Mouse (Mus musculus) olfactory bulb, adult 2 months (tissue): ENCODE measurements around the gene Lactb. TPM values are rescaled to one million over a fixed set of nuclear protein-coding genes. Genes with fewer than 3 reads are reported as not detected.
"Not testable (repeated sequence)": the region's sequence is repeated elsewhere in the genome, so short reads cannot be mapped to it uniquely, and the experiment has no call there.

ENCODE experiments used
- H3K27ac ChIP-seq: fragments of 200-500 bp; 2 replicates; pipeline ENCODE4 v1.5.1; 2012; ENCODE audit warnings: low read depth, low read length; ENCODE audit not compliant: insufficient read depth
- H3K4me1 ChIP-seq: fragments of 200-500 bp; 2 replicates; pipeline ENCODE4 v1.6.1; 2012; ENCODE audit warnings: low read length; ENCODE audit not compliant: control insufficient read depth, insufficient read depth
- H3K4me3 ChIP-seq: fragments of 200-500 bp; 2 replicates; pipeline ENCODE4 v1.5.1; 2012; ENCODE audit warnings: mild to moderate bottlenecking, low read depth, low read length, moderate library complexity; ENCODE audit not compliant: insufficient read depth
- CTCF ChIP-seq: fragments of 200-500 bp; IDR thresholded peaks from 2 replicates; pipeline ENCODE4 v1.5.1; 2012; ENCODE audit warnings: low read depth, mild to moderate bottlenecking, low read length, moderate library complexity; ENCODE audit not compliant: insufficient read depth
- POLR2A ChIP-seq: fragments of 200-500 bp; IDR thresholded peaks from 2 replicates; pipeline ENCODE4 v1.6.1; 2012; ENCODE audit warnings: mild to moderate bottlenecking, low read depth, low read length, moderate library complexity; ENCODE audit not compliant: insufficient read depth
- WGBS: fragments of 180-500 bp; shearing (Covaris S2); methylation state at CpG from one replicate; pipeline ENCODE4 v1.1.7; 2018; 5-methylcytosine and 5-hydroxymethylcytosine counted together
- polyA plus RNA-seq: library from polyadenylated mRNA; stranded (reverse); fragments of >200 nt; gene quantifications from 2 replicates; pipeline ENCODE4 v1.2.4, GENCODE M21; 2012; ENCODE audit warnings: low replicate concordance; ENCODE audit not compliant: missing spikeins, insufficient read depth, insufficient read length

Gene Lactb
- polyA plus RNA-seq, 1 experiment: not detected

DNA sequence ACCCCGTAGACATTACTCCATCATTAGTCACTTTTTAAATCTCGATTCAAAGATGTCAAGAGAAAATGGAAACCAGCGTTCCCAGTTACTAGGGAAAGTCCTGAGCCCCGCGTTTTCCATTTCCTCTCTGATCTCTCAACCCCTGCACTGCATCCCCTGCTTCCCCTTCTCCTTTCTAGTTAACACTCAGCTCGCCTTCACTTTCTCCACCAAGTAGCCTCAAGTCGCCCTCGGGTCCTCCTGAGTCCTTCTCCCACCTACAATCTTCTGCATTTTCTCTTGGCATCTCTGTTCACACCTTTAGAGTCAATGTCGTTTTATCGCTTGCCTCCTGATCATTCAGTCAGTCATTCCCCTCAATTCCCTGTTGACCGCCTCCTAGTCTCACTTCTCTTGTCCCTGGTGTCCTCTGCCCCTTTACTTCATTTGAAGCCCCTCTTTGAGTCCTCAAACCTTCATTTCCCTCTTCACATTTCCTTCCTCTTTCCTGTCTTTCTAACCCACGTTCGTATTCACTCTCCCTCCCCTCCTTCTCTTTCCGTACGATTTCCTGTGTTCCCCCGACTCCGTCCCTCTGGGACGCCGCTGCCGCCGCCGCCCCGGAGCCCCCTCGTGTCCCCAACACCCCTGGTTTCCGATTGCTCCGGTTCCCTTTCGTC, 56.5 kb downstream of the Lactb start:
- Histone ChIP-seq H3K27ac (peak overlapping the region; percentile 35; the same call in 1 of the 2 replicates), H3K4me3 (peak overlapping the region; percentile 89), H3K4me1 (no peaks in the 10 kb centered on the region)
- WGBS: 1% methylated on average over 27 of the region's 27 CpGs
- no peak for TF ChIP-seq CTCF
- TF ChIP-seq POLR2A: no peak

DNA sequence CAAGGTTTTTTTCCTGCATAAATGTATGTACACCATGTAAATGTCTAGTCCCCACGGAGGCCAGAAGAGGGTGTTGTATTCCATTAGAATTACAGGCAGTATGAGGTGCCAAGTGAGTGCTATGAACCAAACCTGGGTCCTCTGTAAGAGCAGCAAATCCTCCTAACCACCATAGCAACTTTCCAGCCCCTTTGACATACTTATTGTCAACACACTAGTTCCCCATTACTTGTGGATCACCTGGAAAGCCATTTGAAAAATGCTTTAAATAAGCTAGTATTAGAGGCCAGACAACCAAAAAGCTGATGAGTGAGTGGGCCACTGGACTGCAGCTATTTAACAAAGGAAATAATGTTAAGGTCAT, 57.4 kb downstream of the Lactb start:
- TF ChIP-seq POLR2A (no peak), CTCF (no peak)
- Histone ChIP-seq H3K4me1 (no peaks in the 10 kb centered on the region), H3K4me3 (no peak overlapping the region), H3K27ac (no peak overlapping the region)
- WGBS: 70% methylated on average over 1 of the region's 1 CpGs

DNA sequence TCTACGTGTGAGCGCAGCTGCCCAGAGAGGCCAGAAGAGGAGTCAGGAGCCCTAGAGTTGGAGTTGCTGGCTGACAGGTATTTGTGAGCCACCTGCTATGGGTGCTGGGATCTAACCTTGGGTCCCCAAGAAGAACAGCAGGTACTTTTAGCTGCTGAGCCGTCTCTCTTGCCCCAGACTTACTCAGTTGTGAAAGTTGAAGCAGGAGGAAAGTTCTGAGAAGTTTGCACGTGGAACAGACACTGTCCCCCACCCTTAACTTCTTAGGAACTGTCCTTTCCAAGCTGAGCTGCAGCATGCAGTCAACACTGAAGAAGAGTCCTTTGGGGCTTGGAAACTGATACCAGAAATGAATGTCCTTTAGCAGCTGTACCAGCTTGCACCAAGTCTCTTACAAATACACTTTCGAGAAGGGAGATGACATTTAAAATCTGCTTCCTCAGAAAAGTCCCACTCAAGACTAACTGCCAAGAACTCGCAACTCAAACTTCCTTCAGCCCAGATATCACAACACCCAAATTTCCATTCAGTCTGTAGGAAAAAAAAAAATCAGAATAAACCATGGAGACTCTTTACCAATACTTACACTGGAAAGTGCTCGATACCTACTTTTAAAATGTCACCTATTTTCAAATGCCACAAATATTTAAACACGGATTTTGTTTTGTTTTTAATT, 57.9 kb downstream of the Lactb start:
- Histone ChIP-seq H3K4me1 (no peaks in the 10 kb centered on the region), H3K4me3 (no peak overlapping the region), H3K27ac (no peak overlapping the region)
- no peak for TF ChIP-seq POLR2A
- no peak for TF ChIP-seq CTCF
- 91% methylated on average over 8 of the region's 8 CpGs for WGBS

DNA sequence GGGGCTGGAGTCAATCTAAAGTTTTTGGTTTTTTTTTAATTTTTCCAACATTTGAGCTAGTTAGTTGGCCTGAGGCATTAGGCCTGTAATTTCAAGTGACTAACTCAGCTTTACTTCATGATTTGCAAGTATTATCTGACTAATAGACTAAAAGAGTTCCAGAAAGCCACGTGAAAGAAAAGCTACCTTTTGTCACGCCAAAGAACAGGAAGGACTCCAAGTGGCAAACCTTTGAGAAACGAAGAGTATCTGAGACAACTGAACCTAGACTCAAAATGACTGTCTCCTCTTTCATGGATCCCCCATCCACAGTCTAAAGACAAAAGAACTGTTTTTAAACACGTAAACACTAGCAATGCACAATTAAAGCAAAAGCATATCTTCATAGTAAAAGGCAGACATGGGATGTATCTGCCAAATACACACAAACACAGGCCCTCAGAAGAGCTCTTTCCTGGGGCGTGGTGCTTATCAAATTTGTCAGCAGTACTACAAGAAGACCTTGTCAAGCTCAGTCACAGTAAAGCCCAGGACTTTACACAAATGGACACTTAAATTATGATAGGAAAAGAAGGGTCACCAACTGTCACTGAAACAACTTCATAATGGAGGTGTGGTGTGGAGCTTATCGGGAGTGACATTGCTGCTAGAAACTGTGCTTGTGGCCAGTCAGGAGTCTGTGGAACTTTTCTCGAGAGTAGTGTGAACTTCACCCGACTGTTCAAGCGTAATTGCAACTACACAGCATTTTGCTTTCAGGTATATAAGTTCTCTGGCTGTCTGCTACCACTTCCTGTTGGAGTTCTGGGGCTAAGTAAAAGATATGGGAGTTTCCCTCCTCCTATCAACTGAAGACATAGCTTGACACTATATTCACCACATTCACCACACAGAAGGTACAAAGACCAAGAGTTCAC, 59.2 kb downstream of the Lactb start:
- H3K4me3 ChIP-seq: no peak overlapping the region
- TF ChIP-seq CTCF (no peak), POLR2A (no peak)
- WGBS: 81% methylated on average over 9 of the region's 9 CpGs
- no peaks in the 10 kb centered on the region for H3K4me1 ChIP-seq
- H3K27ac ChIP-seq: no peak overlapping the region

DNA sequence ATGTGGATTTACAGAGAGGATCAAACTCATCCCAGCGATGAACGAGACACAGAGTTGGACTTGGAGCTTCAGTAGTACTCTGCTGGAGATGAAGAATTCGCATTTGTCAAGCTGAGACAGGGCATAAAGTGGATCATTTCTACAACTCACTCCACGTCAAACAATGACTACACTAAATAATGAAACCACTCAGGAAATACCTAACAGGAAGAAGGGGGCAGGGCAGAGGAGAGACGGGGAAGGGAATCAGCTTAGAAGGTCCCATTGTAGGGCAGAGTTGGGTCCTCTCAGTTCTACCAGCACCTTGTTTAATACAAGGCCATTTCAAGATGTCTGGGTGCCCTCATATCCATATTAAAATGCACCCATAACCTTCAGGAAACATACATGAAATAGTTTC, 59.9 kb downstream of the Lactb start:
- 93% methylated on average over 5 of the region's 5 CpGs for WGBS
- TF ChIP-seq CTCF (no peak), POLR2A (no peak)
- no peaks in the 10 kb centered on the region for H3K4me1 ChIP-seq
- no peak overlapping the region for H3K27ac ChIP-seq
- no peak overlapping the region for H3K4me3 ChIP-seq

DNA sequence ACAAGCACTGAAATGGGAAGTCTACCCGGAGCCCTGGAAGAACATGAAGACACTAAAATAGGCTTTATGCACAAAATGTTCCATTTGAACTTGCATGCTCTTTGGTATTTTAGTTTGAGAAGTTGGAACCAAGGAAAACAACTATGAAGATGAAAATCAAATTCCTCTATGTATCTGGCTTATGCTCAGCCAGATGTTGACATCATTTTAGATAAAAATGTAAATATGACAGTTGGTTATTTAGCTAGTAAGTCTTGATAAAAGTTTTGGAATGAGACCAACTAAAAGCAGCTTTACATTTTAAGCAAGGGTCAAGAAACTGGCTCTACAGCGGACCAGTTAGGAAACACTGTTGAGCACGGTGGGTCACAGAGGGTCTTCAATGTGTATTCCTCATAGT, 60.7 kb downstream of the Lactb start:
- WGBS: 76% methylated on average over 3 of the region's 3 CpGs
- Histone ChIP-seq H3K4me1 (no peaks in the 10 kb centered on the region), H3K27ac (no peak overlapping the region), H3K4me3 (no peak overlapping the region)
- TF ChIP-seq POLR2A: no peak
- TF ChIP-seq CTCF: no peak

DNA sequence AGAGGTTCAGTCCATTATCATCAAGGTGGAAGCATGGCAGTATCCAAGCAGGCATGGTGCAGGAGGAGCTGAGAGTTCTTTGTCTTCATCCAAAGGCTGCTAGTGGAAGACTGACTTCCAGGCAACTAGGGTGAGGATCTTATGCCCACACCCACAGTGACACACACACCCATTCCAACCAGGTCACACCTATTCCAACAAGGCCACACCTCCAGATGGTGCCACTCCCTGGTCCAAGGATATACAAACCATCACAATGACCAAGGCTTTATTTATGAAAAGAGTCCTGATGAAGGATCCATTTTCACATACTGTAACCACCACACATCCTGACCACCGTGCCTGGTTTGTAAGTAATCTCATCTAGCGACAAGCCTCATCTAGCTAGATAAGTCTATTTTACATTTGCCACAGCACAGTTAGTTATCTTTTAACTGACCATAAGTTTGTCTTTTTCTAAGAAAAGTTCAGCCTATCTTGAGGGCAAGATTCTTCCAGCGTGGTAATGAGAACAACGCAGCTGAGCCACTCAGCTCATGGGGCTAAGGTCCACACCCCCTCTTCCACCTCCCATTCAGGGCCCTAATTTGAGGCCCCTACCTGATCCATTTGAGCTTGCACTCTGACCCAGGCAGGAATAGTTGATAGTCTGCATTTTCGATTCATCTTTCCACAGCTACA, 61.9 kb downstream of the Lactb start:
- not testable (repeated sequence) for H3K4me1 ChIP-seq, H3K4me3 ChIP-seq, H3K27ac ChIP-seq
- 93% methylated on average over 5 of the region's 5 CpGs for WGBS

DNA sequence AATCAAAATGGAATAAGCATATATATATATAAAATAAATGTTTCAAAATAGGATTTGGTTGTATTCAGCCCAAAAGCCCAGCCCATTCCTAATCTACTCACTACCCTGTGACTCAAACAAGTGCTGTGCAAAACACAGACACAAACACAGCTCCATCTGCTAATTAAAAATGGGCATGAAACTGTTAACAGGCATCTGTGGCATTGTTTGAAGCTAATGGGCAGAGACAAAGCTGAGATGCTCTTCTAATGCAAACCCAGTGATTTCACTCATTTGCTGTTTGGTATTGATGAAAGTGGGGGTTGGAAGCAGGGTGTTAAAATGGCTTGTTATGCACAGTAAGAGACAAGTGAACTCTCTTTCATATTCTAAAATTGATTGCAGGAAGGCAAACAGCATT, 63.0 kb downstream of the Lactb start:
- Histone ChIP-seq H3K27ac (no peak overlapping the region), H3K4me1 (no peaks in the 10 kb centered on the region), H3K4me3 (no peak overlapping the region)
- TF ChIP-seq POLR2A: no peak
- no peak for TF ChIP-seq CTCF
